Mouse (Mus musculus): ENCODE measurements around the gene Fam24b.

GRCm38 (mm10) chr7:131371880-131372651, 42.8 kb upstream of the Fam24b start:
- TF ChIP-seq CTCF (IDR thresholded peaks at IDR 0.05; ENCODE audit: low read depth) (peak; percentile 46), EP300 (optimal IDR thresholded peaks at IDR 0.05) (no peak)
